Mouse (Mus musculus): ENCODE data around the gene Elovl5. TPM values are rescaled to one million over a fixed set of nuclear protein-coding genes. Genes with fewer than 3 reads are reported as not detected.

The Elovl5 gene
- polyA plus RNA-seq, 1 experiment from 2014 or later = 96.1 TPM

Other genes starting within 250 kb of the Elovl5 start
- 20.4 and 22.5 TPM in 2 replicates for gene Gclc, start 162.8 kb upstream of the Elovl5 start, polyA plus RNA-seq (2014; fragmentation: Nextera tagmentation; extraction: Ambion mirVana)
- not detected in 2 replicates for gene Gcm1, start 134.6 kb downstream of the Elovl5 start, polyA plus RNA-seq (2014; fragmentation: Nextera tagmentation; extraction: Ambion mirVana)
- 36.9 and 38.9 TPM in 2 replicates for gene Fbxo9, start 191.7 kb downstream of the Elovl5 start, polyA plus RNA-seq (2014; fragmentation: Nextera tagmentation; extraction: Ambion mirVana)
- 35.9 and 36.3 TPM in 2 replicates for gene Ick, start 191.8 kb downstream of the Elovl5 start, polyA plus RNA-seq (2014; fragmentation: Nextera tagmentation; extraction: Ambion mirVana)

Measured in neural tube, embryonic 11.5 days (tissue).